Mouse (Mus musculus) c-Kit-negative CD71-positive TER-119-positive erythroid progenitor cells, embryonic 14.5 days (primary cell): ENCODE results near the gene Lhfp.

ENCODE experiments used
- DNase-seq: peaks from one replicate; pipeline ENCODE4 v3.0.0-alpha.2; 2013; ENCODE audit warnings: low read depth, low spot score

Lhfp gene

DNA sequence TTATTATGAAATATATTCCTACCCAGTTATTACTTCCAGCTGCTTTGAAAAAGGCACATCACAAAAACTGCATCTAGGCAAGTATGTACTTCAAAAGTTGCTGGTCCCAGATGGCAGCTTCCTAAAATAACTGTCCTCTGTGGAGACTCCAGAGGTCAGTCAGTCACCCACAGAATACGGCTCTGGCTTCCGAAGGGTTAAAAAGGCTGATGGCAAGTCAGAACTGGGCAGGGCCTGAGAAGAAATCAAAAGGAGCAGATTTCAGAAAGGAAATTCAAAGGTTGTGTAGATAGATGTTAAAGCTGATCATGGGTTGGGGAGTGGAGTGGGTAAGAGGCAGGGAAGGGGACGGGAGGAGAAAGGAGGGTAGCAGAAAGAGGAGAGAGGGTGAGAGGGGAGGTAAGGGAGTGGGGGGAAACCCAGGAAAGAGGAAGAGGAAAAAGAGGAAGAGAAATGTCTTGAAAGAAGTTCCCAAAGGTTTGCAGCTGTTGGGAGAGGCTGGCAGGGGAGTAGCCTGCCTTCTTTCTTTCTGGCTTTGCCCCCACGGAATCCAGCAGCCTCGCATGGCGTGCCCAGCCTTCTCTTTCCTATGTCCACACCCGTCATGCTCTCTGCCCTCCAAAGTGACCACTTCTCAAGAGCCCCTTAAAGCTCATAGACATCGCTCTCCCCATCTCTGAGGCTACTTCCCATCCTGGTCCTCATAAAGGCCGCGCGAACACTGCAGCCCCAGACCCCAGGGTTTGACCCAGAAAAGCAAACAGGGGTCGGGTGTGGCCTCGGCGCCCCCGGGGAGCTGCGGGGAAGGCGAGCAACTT lies 526 bp upstream of the Lhfp start:
- DNase-seq, result no peak

DNA sequence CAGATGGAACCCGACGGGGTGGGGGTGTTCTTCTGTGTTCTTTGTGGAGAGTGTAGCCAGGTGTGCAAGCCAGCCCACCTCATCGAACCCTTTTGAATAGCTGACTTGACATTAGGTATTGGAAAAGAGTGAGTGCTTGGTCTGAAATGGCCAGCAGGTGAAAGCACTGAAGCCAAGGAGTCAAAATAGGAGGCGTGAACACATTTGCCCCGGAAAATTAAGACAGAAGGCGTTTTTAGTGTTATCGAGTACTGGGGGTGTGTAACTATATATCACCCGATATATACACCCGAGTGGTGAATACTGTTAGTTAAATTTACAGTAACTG lies 876 bp downstream of the Lhfp start:
- DNase-seq, result no peak

DNA sequence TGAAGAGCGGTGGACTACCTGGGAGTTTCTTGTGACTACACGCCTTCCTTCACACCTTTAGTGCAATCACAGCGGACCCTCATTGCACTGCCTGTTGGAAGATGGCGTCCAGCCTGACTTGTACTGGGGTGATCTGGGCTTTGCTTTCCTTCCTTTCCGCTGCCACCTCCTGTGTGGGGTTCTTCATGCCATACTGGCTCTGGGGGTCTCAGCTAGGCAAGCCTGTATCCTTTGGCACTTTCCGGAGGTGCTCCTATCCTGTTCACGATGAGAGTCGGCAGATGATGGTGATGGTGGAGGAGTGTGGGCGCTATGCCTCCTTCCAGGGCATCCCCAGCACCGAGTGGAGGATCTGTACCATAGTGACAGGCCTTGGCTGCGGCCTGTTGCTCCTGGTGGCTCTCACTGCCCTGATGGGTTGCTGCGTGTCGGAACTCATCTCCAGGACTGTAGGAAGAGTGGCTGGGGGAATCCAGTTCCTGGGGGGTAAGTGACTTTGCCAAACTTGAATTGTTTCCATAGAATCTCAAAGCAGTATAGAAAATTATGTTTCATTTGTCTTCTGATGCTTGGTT lies 2.0 kb downstream of the Lhfp start:
- no peak for DNase-seq

DNA sequence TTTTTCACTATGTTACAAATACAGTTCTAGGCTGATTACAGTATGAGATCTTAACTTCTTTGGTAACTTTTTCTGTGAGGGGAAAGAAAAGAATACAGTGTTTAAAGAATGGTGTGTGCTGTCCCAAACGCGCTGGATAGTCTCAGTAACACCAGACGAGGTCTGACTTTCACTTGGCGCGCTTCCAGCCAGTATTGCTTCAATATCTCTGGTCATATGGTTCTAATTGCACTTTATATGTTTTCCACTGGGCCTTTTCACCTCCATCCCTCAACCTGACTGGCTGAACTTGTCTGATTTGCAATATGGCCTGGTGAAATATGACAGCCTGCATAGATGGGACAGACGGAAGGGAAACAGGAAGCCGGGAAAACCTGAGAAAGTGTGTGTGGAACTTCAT lies 2.9 kb downstream of the Lhfp start:
- DNase-seq, result no peak

DNA sequence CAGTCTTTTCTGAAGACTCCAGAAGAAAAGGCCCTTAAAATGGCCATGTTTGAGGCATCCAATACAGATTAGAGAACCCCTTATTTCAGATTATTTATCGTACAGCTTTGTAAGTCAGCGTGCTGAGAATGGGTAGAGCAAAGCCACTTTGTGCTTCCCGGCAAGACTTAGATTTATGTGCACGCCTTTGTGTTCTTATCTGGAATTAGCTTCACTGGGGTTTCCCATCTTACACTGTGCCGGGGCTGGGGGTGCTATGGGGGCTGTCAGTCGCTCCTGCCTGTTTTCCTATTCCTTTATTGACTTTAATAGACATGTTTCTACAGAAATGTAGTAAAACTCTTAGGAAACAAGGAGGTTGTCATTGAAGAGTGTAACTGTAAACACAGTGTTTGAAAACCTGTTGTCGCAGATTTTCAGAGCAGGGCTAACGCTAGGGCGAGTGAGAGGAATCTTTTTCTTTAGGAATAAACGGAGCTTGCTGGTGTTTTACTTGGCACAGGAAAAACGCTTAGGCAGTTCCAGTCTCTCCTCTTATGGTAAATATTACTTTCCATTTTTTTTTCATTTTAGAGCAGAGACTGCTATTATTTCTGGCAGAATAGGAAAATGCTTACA lies 3.5 kb downstream of the Lhfp start:
- DNase-seq, result no peak

DNA sequence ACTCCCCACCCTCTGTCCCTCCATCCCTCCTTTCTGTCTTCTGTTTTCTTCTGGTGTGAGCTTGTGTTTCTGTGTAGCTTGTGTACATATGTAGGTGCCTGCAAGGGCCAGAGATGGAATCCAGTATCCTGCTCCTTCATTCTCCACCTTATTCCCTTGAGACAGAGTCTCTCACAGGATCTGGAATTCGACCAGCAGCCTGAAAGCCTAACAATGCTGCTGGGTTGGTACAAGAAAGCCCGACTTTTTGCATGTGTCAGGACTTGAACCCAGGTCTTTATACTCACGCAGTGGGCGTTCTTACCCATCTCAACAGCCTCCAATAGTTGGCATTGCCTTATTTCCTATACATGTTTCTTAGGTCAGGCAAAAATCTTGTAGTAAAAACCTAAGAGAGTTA lies 4.4 kb downstream of the Lhfp start:
- DNase-seq, result no peak

DNA sequence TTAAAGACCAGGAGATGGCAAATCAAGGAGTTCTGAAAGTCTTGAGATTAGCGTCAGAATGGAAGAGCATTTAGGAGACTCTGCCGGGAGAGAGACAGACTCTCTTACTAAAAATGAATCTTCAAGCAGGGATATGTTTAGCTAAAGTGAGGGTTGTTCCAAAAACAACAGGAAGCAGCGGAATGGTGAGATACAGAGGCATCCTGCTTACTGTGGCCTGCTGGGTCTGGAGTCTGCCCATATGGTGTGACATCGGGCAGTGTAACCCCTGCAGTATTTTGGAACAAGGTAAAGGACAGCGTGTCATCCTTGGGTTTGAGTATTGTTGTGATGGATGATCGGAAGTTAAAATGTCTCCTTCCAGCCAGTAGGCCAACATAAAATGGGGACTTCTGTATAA lies 5.0 kb downstream of the Lhfp start:
- no peak for DNase-seq

DNA sequence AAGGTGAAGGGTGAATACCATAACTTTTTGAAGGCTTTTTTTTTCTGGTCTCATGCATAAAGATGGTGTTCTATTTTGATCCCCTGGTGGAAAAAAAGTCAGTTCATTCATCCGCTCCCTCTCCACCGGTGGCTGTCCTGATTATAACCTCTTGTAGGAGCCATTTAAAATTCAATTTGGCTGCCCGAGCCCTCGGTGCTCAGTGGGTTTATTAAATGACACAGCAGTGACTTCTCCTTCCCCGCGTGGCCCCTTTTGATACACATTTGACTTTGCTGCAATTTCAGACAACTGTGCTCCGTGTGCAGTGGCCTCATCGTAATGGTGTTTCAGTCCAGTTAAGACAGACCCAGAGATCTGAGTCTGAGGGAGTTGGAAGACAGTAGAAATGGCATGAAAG lies 11.1 kb downstream of the Lhfp start:
- DNase-seq, result no peak

DNA sequence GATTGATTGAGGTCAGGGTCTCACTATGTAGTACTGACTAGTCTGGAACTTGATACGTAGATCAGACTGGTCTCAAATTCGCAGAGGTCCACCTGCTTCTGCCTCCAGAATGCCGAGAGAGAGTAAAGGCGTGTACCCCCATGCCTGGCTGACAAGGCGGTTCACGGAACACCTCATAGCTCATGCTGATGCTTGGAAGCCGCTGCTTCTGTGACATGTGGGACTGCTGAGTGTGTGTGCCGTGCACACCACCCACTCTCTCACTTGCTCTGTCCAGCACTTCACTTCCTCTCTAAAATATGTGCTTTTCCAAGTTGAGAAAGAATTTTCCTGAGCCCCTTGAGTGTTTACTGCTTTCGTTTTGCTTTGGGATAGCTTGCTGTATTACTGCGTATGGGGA lies 15.1 kb downstream of the Lhfp start:
- DNase-seq, result no peak

DNA sequence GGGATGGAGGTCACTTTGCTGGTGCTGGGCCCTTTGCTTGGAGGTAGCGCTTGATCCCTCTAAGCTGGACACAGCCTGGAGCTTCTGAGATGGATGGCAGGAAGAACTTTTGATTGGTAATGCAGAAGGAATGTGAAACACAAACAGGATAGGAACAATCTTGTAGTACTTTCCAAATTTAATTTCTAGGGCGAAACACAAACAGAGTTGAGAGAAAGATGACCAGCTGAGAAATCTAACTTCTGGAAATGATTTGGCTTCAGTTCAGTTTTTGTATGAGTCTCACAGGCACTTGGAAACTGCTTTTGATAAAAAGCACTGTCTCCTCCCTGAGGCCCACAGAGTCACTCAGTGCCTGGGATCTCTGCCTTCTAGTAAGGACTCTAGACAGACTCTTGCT lies 18.6 kb downstream of the Lhfp start:
- no peak for DNase-seq

DNA sequence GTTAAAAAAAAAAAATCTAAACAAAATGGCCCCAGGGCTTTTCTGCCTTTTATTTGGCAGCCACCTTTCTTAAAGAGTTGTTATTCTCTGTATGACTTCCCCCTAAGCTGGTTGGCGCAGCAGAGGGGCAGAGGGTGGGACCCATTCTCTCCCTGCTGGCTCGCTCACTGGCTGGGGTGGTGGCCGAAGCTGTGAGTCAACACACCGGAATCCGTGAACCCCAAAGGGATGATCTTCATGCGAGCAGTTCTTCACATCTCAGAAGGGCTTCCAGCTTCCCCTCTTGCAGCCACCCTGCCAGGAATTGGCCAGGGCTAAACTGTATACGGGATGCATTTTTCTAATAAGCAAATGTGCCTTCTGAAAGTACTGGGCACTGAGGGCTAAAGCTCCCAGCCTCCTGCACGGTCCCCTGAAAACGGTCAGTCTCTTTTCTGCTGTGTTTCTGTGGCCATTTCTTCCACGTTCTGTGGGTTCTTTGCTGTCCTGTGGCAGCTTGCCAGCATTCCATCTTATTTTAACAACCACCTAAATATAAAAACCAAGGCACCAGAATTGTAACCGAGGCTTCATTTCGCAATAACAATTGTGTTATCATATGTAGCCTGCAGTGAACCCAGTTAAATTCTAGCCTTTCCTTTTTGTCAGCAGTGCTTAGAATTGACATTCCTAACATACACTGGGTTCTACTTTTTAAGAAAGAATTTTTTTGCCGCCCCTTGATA lies 22.3 kb downstream of the Lhfp start:
- DNase-seq, result no peak

DNA sequence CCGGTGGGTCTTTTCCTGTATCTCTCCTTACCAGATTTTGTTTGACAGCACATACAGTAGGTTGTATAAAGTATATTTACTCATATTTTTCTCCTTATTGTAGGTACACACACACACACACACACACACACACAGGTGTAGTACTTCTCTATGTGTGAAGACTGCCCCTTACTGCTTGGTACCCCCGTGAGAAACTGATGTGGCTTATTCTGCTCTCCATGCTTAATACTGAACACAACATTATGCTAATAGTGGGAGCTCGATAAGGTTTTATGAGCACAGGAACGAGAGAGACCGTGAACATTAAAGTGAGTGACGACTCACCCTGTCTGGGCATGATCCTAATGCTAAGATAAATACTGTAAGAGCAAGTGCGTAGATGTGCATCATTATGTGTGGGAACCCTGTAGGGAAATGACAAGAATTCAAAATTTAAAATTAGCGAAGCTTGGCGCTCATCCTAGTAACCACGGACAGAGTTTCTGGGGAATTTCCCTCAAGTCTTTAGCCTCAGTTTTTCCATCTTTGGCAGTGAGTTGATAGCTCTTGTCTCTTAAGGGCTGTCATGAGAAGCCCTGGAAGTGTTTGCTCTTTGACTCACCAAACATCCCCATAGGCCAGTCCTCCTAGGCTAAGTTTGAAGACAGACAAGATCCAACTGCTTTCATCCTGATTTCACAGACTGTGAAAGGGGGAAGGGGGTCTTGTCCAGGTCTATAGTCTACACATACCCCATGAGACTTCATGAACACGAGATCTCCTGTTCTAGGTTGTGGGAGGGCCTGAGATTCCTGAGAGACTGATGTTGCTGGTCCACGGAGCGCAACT lies 24.2 kb downstream of the Lhfp start:
- no peak for DNase-seq

DNA sequence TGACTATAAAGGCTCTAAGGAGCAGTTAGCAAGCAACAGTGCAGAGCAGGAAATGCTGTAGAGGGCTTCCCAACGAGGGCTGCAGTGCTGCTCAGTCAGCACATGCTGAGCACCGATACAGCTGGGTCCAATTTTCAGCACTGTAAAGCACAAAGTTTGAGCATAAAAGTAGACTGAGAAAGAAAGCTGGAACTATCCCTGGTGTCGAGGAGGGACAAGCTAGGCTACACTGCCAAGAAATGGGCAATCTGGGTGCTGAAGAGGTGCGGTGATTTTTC lies 24.7 kb downstream of the Lhfp start:
- DNase-seq, result no peak

DNA sequence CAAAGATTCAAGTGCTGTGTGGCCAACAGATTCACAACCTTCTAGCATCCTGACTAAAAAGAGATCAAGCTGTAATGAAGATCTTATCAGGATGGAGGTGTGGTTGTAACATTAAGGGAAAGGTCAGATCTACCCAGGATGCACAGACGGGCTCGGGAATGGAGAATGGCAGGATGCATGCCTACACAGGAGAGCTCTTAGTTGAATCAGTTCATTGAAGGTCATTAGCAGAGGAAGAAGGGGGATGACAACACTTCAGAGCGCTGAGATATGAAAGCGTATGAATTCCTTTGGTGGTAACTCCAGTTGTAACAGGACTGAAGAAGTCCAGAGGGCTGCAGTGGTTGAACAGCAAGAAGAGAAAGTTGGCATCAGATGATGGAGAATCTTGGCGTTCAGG lies 27.1 kb downstream of the Lhfp start:
- no peak for DNase-seq

DNA sequence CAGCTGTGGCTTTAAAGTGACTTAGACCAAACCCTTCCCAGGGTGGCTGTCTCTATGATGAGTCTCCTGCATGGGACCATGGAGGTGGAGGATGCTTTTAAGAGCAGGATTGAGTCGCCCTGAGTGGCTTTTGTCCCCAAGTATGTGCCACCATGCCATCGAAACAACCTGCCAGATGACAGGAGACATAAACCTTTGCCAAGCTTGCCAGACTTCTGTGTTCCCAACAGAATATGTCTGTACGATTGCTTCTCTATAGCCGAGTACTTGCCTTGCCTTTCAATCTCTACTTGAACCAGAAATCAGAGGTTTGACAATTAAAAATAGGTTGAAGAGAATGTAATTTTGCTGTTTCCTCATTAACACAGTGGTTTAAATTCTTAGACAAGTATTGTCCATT lies 32.9 kb downstream of the Lhfp start:
- DNase-seq, result no peak

DNA sequence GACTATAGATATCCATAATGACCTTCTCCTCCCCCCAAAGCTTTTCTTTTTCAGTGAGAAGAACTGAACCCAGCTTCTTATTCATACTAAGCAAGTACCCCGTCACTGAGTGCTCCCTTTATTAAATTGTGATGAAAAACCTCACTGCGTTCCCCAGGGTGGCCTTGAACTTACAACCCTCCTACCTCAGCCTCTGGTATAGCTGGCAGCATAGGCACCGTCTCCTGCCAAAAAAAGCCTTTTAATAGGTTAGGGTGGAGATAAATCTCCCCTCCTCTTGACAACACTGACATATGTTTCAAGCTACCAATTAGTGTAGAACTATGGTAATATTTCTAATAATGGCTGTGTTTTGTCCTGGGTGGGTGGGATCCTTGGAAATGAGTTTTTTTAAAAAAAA lies 33.4 kb downstream of the Lhfp start:
- no peak for DNase-seq

DNA sequence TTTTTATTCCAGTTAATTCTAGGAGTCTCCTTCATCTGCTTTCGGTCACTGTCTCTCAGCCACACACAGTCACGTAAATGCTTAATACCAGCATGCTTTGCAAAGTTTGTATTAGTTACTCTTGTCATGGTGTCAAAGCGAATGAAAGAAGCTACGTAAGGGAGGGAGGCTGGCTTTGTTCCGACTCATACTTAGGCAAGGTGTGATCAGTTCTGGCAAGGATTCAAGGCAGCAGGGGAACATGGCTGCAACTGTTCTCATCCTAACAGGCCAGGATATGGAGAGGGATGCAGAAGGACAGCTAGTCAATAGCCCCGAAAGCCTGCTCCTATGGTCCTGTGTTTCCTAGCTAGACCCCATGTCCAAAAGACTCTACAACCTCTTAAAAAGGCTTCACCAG lies 39.0 kb downstream of the Lhfp start:
- no peak for DNase-seq

DNA sequence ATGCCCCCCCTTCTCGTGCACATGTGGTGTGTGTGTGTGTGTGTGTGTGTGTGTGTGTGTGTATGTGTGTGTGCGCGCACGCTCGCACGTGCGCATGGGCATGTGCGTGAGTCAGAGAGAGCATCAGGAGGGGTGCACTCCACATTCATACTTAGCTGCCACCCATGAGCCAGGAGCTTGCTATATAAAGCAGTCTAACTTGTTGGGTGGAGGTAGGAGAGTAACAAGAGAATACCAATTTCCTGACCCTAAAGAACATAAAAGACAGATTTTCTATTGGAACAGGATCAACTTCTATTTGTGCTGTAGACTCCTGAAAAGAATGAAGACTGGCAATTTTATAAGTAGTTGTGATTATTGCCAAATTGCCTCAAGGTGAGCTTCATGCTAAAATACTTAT lies 39.4 kb downstream of the Lhfp start:
- DNase-seq, result no peak

DNA sequence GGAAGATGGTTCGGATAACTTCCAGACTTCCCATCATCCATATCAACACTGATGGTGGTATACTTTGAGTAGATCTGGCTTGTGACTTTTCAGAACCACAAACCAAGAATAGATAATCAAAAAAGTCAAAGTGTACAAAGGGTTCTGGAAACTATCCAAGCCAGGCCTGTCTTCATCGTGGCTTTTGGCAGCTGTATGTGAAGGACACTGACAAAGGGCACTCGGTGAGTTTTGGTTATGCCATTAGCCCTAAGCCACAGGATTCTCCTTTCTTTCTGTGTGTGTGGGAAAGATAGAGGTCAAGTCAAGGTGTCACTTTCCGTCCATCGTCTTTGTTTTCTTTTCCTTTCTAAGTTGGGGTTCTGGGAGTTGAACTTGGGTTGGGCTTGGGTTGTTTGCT lies 42.4 kb downstream of the Lhfp start:
- DNase-seq, result no peak

DNA sequence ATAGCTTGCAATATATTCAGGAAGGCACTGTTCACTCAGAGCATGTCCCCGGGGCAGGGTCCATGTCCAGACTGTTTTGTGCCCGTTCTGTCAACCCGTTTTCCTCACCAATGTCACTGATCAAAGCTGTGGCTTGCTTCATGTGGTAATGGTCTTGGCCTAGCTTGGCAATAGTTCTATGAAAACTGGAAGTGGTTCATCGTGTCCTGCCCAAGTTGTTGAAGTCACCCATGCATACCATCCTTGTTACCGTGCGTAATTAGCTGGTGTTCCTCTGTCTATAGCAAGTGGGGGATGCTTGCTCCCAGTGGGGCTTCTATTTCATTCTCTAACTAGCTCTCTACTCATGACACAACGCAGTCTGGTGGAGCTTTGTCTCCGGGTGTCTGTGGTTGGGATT lies 43.5 kb downstream of the Lhfp start:
- no peak for DNase-seq

DNA sequence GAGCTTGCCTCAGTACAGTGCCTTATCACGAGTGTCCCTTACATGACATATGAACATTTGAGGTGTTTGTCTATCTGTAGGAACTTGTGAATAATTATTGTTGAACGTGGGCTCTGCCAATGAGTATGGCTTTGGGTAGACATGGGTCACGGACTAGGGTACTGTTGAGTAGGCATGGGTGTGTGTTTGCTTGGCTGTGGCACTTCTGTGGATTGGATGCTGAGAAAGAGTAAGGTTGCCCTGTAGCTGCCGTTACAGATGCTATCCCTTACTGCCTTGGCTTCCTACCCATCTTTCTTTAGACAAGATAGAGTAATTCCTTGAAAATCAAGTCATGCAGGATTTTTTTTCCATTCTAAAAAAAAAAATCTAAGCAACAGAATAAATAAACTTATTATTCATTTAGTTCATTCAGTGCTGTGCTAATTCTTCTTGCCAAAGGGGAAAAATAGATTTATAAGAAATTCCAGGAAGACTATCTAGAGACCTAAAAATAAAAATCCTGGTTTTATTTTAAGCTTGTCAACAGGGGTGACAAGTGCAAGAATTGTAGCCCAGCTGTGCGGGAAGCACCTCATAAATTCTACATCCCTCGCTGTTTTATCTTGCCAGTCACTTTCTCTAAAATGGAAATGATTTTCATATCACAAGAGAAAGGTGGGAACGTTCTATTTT lies 45.3 kb downstream of the Lhfp start:
- DNase-seq, result no peak
